Mouse (Mus musculus) heart, postnatal 0 days (tissue): ENCODE measurements around the gene Srebf2. TPM values are rescaled to one million over a fixed set of nuclear protein-coding genes. Genes with fewer than 3 reads are reported as not detected.
"Not testable (repeated sequence)": the region's sequence is repeated elsewhere in the genome, so short reads cannot be mapped to it uniquely, and the experiment has no call there.

ENCODE experiments used
- ATAC-seq: fragments of 200-750 bp; cut with Nextera tagmentation; 2 replicates; pipeline ENCODE4 v1.8.0; 2017; ENCODE audit warnings: low read depth, moderate number of reproducible peaks, moderate library complexity; ENCODE audit not compliant: insufficient read depth
- DNase-seq: peaks from one replicate; pipeline ENCODE4 v3.0.0-alpha.2; 2016; ENCODE audit warnings: low spot score
- H3K27ac ChIP-seq: fragments of 300-500 bp; sonication (generic); 2 replicates; pipeline ENCODE4 v1.5.1; 2014; ENCODE audit warnings: low read depth, mild to moderate bottlenecking
- H3K27me3 ChIP-seq: fragments of 300-500 bp; sonication (generic); 2 replicates; pipeline ENCODE4 v1.6.1; 2014; ENCODE audit warnings: low read length, mixed read lengths; ENCODE audit not compliant: control insufficient read depth, insufficient read depth
- H3K36me3 ChIP-seq: fragments of 300-500 bp; sonication (generic); replicated peaks from 2 replicates; pipeline ENCODE4 v1.6.1; 2014; ENCODE audit warnings: low read length, mixed read lengths; ENCODE audit not compliant: control insufficient read depth, insufficient read depth
- H3K4me1 ChIP-seq: fragments of 300-500 bp; sonication (generic); 2 replicates; pipeline ENCODE4 v1.6.1; 2014; ENCODE audit warnings: antibody characterized with exemption; ENCODE audit not compliant: control insufficient read depth, insufficient read depth
- H3K4me2 ChIP-seq: fragments of 300-500 bp; sonication (generic); 2 replicates; pipeline ENCODE4 v1.6.1; 2014; ENCODE audit warnings: low read depth, mild to moderate bottlenecking, low read length, moderate library complexity
- H3K4me3 ChIP-seq: fragments of 300-500 bp; sonication (generic); 2 replicates; pipeline ENCODE4 v1.5.1; 2014; ENCODE audit warnings: low read depth, low read length
- H3K9ac ChIP-seq: fragments of 300-500 bp; sonication (generic); replicated peaks from 2 replicates; pipeline ENCODE4 v1.6.1; 2014; ENCODE audit warnings: low read depth, low read length, mixed read lengths
- H3K9me3 ChIP-seq: fragments of 300-500 bp; sonication (generic); replicated peaks from 2 replicates; pipeline ENCODE4 v1.6.1; 2016; ENCODE audit warnings: low read length; ENCODE audit not compliant: control insufficient read depth
- CTCF ChIP-seq: IDR thresholded peaks from 2 replicates; pipeline ENCODE4 v1.5.1; 2016; ENCODE audit warnings: antibody characterized with exemption, control low read depth, low read depth
- EP300 ChIP-seq: IDR thresholded peaks from 2 replicates; pipeline ENCODE4 v1.6.1; 2016; ENCODE audit warnings: antibody characterized with exemption, low read depth
- WGBS: fragments of 180-500 bp; shearing (Covaris S2); extraction: QIAGEN DNeasy Blood & Tissue Kit; methylation state at CpG from one replicate; pipeline ENCODE4 v1.1.7; 2014; 5-methylcytosine and 5-hydroxymethylcytosine counted together
- polyA plus RNA-seq: library from polyadenylated mRNA; unstranded; fragments of >200 nt; fragmentation: Nextera tagmentation; extraction: Ambion mirVana; gene quantifications from 2 replicates; pipeline ENCODE4 v1.2.1, GENCODE M21; 2015
- total RNA-seq: library from RNA; depleted of rRNA; stranded (reverse); fragments of >200 nt; gene quantifications from 2 replicates; pipeline ENCODE4 v1.2.3, GENCODE M21; 2014; ENCODE audit warnings: low replicate concordance; rRNA removed

Gene Srebf2
- total RNA-seq = 86.3 and 90.3 TPM in 2 replicates
- 58.0 and 68.3 TPM in 2 replicates for polyA plus RNA-seq

DNA sequence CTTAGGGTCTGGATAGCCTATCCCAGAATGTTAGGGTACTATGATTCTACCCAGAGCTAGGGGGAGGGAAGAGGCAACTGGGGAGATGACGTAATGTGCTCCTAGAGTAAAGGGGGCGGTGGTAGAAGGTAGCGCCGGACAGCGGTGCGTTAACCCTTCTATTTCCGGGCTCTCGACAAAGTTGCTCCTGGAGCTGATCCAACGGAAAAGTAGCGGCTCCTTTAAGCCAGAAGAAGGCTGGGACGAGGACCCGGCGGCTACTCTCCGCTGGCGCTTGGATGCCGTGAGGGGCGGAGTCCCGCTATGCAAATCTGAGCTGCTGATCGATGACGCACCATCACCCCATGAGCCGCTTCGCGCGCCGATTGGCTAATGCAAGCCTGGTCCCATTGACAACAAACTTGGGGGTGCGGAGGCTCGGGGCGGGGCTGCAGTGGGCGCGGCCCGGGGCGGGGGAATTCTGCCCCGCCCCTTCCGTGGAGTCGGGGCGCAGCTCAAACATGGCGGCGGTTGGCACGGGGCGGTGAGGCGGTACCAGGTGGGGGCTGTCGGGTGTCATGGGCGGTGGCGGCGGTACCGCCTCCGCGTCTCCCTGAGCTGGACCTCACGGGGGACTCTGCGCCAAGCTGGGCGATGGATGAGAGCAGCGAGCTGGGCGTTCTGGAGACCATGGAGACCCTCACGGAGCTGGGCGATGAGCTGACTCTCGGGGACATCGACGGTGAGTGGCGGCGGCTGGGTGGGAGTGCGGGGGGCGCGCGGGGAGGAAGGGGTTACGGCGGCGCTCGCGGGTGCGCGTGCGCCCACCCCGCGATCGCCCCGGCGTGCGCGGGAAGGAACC lies at the start of gene Srebf2:
Gene Srebf2 (plus strand): TSS at position 412 of the 841 bp plus-strand sequence.
- H3K36me3 ChIP-seq = no peaks in the 10 kb centered on the region
- ATAC-seq = peak; percentile 96
- H3K27ac ChIP-seq = peak within 1 kb of the TSS; percentile 89
- WGBS = under 1% methylated on average over 73 of the region's 79 CpGs
- peak; percentile 98 for DNase-seq
- H3K4me2 ChIP-seq = peak within 1 kb of the TSS; percentile 93
- H3K27me3 ChIP-seq = no peaks in the 10 kb centered on the region
- H3K9me3 ChIP-seq = no peaks in the 10 kb centered on the region
- no peak for TF ChIP-seq CTCF
- peak; percentile 97 for TF ChIP-seq EP300
- peak within 1 kb of the TSS; percentile 87 for H3K4me3 ChIP-seq
- H3K4me1 ChIP-seq = peaks cover 34% of the 10 kb centered on the region
- peak within 1 kb of the TSS; percentile 81 for H3K9ac ChIP-seq

DNA sequence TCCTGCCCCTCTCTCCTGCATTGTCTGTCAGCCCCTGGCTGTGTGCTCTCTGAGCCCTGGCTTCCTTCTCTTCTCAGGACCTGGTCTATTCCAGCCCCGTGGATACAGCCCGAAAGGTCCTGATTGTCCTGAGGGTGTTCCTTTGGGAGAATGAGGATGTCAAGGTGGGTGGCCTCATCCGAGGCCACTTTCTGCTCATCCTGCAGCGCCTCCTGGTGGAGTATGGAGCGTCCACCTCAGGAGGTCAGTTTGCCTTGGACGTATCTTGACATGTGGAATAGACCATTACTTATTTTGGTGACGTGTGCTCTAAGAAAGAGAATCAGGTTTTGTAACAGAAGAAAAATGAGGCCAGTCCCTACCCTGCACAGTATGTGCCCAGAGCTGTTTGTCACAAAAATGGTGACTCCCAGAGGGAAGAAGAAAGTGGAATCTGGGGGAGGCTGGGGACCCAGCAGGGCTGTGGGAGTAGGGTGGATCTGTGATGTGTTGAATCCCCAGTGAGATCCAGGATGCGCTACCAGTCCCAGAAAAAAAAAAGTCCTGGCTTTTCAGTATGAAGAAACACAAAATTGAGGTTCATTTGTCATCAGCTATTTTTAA lies 39.9 kb upstream of the Srebf2 start:
- Histone ChIP-seq H3K9me3 (no peaks in the 10 kb centered on the region), H3K27me3 (no peaks in the 10 kb centered on the region), H3K9ac (no peak overlapping the region), H3K4me3 (no peak overlapping the region), H3K36me3 (no peaks in the 10 kb centered on the region), H3K4me2 (no peak overlapping the region), H3K4me1 (no peaks in the 10 kb centered on the region), H3K27ac (no peak overlapping the region)
- TF ChIP-seq EP300 (no peak), CTCF (peak; percentile 68)
- no peak for DNase-seq
- WGBS = 17% methylated on average over 8 of the region's 8 CpGs
- ATAC-seq = no peak

DNA sequence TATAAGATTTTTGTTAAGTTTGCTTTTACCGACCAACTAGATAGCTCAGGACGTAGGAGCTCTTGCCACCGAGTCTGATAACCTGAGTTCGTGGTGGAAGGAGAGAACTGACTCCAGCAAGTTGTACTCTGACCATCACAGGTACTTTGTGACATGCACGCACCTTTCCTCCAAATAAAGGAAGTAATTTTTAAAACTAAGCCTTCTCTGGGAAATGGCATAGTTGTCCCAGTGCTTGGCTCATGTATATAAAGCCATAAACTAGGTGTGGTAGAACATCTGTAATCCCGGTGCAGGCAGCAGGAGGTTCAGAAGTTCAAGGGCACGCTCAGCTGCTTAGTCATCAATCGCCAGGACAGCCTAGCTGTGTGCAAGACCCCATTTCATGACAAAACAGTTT lies 26.4 kb upstream of the Srebf2 start:
- no peaks in the 10 kb centered on the region for H3K4me1 ChIP-seq
- H3K4me3 ChIP-seq = no peak overlapping the region
- H3K9me3 ChIP-seq = no peaks in the 10 kb centered on the region
- H3K27me3 ChIP-seq = 0 out of 2 replicates have a peak, but pooled peaks cover 2% of the 10 kb centered on the region
- TF ChIP-seq CTCF = no peak
- no peak for TF ChIP-seq EP300
- no peaks in the 10 kb centered on the region for H3K36me3 ChIP-seq
- ATAC-seq (no peak), DNase-seq (no peak)
- no peak overlapping the region for H3K4me2 ChIP-seq
- no peak overlapping the region for H3K9ac ChIP-seq
- 82% methylated on average over 8 of the region's 8 CpGs for WGBS
- no peak overlapping the region for H3K27ac ChIP-seq

DNA sequence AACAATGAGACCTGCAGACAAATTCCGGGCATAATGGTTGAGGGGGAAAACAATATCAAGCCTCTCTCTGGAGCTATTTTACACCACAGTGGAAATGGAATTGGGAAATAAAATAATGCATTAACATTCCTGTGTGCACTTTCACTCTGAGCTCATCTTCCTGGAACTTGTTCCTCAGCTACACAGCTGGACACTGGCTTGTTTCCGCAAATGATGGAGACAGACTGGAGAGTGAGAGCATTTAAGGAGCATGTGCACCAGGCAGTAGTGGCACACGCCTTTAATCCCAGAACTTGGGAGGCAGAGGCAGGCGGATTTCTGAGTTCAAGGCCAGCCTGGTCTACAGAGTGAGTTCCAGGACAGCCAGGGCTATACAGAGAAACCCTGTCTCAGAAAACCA lies 20.3 kb upstream of the Srebf2 start:
- not testable (repeated sequence) for H3K4me3 ChIP-seq, H3K4me2 ChIP-seq, H3K36me3 ChIP-seq, H3K9ac ChIP-seq, DNase-seq, H3K27ac ChIP-seq, H3K9me3 ChIP-seq, H3K4me1 ChIP-seq, ATAC-seq, H3K27me3 ChIP-seq
- WGBS = 77% methylated on average over 4 of the region's 4 CpGs

DNA sequence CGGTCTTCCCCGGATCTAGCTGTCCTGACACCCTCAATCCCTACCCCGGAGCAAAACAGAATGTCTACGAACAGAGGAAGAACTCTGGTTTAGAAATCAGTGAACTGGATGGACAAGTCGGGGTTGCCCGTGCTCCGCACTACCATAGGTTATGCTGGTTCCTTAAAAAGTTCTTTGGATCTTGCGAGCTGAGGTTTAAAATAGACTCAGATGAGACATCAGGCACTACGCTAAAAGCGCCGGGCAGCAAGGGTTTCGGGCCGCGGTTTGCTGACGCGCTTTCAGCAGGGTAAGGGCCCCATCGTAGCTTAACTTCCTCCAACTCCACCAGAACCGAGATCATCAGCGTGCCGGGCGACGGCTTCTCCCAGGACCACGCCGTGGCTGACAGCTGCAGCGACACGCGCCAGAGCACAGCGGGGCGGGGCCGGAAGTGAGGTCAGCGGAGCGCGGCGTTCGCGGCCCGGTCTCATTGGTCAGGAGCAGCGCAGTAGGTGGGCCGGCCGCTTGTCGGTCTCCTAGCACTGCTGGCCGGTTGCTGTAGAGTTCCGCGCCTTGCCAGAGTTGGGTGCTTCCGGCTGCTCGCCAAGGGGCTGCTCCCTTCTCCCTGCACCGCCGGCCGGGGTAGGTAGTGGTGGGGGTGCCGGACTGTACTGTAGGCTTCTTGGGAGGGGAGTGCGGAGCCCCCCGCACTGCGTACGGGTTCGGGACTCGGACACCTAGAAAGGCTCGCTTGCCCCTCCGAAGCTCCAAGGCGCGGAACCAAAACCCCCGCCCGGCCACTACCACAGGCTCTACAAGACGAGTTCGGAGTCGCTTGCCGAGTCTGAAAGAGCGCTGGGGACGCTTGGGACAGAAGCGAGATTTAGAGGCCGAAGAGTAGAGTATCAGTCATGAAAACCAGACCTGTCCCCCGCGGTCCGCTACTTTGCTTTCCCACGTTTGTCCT lies 19.3 kb upstream of the Srebf2 start, which contains the start of gene Ccdc134:
Gene Ccdc134 (plus strand): TSS at position 497 of the 949 bp plus-strand sequence.
- under 1% methylated on average over 71 of the region's 74 CpGs for WGBS
- no peak for TF ChIP-seq CTCF
- TF ChIP-seq EP300 = no peak

More for the DNA sequence above, 19.3 kb upstream of the Srebf2 start, which contains the start of gene Ccdc134:
- Histone ChIP-seq H3K4me2 (peak within 1 kb of the TSS; percentile 79), H3K4me1 (0 out of 2 replicates have a peak, but pooled peaks cover 7% of the 10 kb centered on the region), H3K9me3 (no peaks in the 10 kb centered on the region), H3K9ac (peak within 1 kb of the TSS; percentile 70), H3K27me3 (0 out of 2 replicates have a peak, but pooled peaks cover 2% of the 10 kb centered on the region), H3K4me3 (peak within 1 kb of the TSS; percentile 79), H3K27ac (peak within 1 kb of the TSS; percentile 60), H3K36me3 (no peaks in the 10 kb centered on the region)
- DNase-seq (peak; percentile 94), ATAC-seq (peak; percentile 100)
